Mouse (Mus musculus): Measurements from ENCODE around the gene Dlgap1. TPM values are rescaled to one million over a fixed set of nuclear protein-coding genes. Genes with fewer than 3 reads are reported as not detected.

Dlgap1 gene
- total RNA-seq, 2 experiments from 2014 or later = not detected

DNA sequence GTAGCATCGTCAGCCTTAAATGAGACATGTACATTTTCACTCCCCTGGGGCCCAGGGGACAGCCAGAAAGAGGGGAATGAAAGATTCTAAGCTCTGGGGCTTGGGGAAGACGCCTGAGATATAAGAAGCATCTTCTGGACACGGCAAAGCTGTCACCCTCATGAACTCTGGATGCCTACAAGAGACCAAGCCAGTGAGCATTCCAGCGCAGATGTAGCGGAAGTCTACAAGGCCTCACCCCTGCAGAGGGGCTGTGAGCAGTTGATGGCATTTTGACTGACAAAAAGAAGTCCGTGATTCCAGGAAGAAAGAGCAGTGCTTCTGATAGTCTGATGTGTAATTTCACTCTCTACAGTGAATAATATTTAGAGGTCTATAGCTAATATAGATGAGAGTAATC, 621.6 kb downstream of the Dlgap1 start:
- no peak for ATAC-seq (replicated peaks; ENCODE audit: low FRiP score, poor library complexity, severe bottlenecking)

DNA sequence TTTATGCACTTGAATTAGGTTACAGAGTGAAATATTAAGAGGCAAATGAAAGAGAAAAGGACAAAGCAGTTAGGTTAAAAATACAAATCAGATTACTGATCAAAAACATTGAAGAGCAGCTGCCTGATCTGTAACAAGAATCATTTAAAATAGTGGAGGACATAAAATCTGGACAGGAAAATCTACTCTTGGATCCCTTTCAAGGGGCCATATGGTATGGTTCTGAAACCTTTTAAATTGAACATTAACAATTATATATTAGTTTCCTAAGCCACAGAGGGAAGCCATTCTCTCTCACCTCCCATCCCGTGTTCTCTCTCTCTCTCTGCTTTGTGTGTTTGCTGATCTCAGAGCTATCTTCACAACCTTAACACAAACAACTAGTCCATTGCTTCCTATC, 625.4 kb downstream of the Dlgap1 start:
- no peak for ATAC-seq (replicated peaks; ENCODE audit: low FRiP score, poor library complexity, severe bottlenecking)

DNA sequence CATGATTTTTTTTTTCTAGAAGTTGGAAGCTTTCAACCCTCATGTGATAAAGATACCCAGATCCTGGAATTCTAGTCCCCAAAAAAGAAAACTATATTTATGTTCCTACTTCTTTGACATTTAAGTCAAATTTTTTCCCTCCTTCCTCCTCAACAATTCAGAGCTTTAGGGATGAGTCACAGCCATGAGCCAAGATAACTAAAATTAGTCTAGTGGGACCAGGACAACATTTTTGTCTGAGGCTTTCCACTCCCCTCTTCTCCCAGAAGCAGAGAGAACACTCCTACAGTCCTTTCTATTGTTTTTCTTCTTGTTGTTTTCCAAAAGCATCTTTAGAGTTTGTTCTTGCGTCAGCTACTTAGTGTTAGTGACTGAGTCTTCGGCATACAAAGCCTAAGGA, 627.5 kb downstream of the Dlgap1 start:
- no peak for ATAC-seq (replicated peaks; ENCODE audit: low FRiP score, poor library complexity, severe bottlenecking)

DNA sequence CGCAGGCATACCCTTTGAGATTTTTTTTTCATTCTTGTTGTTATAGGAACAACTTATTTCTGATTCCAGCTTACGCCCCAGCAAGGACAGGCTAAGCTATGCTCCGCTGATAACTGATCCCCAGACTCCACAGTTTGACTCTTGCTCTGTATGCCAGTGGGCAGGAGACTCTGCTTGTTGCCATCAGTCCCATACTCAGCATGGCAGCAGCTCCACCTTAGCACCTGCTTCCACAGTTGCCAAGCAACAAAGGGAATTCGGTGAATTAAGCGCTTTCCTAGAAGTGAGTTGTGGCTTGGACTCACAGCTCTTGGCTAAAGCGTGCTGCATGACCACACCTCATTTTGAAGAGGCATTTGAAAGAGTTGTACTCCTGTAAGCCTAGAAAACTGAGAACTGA, 631.6 kb downstream of the Dlgap1 start:
- no peak for ATAC-seq (replicated peaks; ENCODE audit: low FRiP score, poor library complexity, severe bottlenecking)

DNA sequence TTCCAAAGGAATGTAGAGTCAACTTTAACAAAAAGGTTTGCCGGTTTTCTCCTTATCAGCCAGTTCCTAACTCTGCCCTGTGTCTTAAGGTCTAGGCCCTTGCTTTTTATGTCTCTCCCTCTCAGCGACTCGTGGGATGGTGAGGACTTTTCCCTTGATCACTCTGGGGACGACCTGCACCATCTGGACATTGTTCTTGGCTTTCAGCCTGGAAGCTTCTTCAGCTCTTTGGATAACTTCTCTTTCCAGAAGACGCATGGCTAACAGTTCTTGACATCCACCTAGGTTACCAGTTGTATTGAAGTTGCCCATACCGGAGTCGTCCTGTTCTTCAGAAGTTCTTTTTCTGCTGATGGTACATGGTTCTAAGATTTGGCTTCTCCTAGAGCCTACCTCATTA, 633.2 kb downstream of the Dlgap1 start:
- ATAC-seq (replicated peaks; ENCODE audit: low FRiP score, poor library complexity, severe bottlenecking) = no peak

DNA sequence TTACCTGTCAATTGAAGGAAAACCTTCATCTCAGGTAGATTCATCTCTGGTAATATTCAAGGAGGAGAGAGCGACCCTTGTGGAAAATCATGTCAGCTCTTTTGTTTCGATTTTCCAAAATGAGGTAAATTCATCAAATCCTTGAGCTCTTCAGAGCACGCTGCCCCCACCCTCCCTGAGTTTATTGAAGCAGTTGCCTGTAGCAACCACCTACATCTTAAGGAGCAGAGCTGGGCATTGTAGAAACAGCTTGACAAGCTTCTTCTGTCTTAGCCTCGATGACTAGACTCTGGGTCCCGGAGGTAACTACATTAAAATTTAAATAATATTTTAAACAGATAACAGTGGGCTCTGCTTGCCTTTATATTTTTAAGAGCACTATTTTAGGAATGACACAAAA, 636.8 kb downstream of the Dlgap1 start:
- no peak for ATAC-seq (replicated peaks; ENCODE audit: low FRiP score, poor library complexity, severe bottlenecking)

DNA sequence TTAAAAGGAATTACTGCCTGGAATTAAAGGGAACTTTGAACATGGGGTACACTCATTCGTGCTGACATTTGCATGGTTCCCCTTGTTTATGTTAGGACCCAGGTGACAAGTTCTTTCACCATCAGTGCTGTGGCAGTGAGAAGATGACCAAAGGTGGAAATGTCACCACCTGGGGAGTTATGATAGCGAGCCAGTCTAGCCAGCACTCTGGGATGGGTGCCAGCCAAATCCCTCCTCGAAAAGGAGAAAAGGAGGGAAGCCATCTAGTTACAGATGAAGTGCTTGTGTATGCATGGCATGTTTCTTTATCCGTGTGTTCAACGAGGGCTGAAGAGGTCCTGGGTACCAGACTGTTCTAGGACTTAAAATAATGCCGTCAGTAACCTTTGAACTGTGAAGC, 643.3 kb downstream of the Dlgap1 start:
- ATAC-seq (replicated peaks; ENCODE audit: low FRiP score, poor library complexity, severe bottlenecking) = no peak

DNA sequence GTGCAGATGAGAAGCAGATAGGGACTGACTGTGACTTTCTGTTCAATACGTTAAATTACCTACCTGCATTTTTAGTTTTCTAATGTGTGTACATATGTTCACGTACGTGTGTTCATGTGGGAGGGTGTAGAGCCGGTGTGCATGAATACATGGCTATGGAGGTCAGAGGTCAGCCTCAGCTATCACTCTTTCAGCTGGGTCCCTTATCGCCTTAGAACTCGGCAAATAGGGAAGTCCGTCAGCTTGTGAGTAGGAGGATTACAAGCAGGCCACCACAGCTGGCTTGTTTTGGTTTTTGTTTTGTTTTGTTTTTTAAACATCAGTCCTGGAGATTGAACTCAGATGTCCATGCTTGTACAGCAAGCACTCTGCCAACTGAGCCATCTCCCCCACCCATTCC, 645.0 kb downstream of the Dlgap1 start:
- no peak for ATAC-seq (replicated peaks; ENCODE audit: low FRiP score, poor library complexity, severe bottlenecking)

DNA sequence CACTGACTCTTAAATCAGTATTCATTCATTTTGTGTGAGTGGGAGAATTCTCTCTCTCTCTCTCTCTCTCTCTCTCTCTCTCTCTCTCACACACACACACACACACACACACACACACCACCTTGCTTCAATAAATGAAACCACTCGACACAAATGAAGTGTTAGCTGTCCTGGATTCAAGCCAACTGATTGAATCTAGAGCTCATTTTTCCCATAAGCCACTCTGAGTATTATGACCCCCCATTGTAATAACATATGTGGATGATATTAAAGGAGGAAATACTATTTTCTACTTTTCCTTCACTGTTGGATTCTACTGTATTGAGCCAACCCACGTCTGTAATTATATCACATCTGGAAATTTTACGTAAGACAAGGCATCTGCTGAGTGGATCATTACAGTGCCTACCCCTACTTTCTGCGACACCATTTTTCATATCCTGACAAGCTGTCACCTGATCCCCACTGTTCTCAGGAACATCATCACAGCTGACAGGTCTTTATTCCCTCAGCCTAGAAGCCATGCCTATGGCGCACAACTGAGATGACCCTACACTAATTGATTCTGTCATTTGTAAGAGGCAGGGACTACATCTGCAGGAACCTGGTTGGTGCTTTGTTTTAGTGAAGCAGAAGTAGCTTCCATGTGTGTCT, 645.7 kb downstream of the Dlgap1 start:
- no peak for ATAC-seq (replicated peaks; ENCODE audit: low FRiP score, poor library complexity, severe bottlenecking)

DNA sequence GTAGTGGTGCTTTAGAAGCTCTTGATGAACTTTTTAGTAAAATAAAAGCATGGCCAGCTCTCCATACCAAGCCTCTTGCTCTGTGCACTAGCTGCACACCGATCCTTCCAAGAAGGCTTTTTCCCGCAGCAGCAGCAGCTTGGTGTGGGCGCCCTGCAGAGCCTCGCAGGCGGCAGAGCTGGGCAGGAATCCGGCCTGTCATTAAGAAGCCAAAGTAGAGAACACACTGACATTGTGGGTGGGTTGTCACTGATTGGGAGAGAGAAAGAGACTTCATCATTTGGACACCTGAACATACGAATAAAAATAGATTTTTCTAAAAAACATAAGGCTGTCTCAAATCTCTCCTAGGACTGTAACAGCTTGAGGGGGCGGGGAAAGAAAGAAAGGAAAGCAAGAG, 653.6 kb downstream of the Dlgap1 start:
- ATAC-seq (replicated peaks; ENCODE audit: low FRiP score, poor library complexity, severe bottlenecking) = no peak

DNA sequence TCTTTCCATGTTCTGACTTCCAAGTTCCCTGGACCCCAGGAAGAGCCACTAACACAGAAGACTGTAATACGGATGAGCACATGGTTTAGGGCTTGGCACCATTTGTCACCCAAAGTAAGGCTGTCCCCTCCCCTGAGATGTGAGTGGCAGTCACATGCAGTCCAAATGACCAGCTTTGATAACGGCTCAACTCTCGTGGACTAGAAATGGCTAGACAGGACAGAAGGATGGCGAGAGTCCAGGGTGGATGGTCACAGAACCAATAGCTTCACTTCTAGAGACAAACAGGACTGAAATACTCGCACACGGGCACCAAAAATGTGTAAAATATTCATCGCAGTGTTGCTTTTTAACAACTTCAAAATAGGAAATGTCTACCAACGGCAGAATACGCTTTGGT, 657.5 kb downstream of the Dlgap1 start:
- no peak for ATAC-seq (replicated peaks; ENCODE audit: low FRiP score, poor library complexity, severe bottlenecking)

DNA sequence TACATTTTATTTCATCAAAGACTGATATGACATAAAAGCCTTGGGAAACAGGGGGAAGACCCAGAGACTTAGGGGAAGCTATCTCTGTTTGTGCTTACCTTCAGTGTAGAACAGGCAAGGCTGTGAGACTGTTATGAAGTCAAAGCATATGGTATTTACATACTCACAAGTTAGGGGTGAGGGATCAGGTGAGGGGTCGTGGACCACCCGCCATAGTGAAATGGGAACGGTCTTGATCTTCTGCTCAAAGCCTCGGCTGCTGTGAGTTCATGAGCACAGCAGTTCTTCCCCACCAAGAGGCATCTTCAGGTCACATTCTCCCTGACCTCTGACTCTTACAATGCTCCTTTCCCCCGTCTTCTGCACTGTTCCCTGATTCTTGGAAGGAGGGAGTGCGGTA, 658.1 kb downstream of the Dlgap1 start:
- ATAC-seq (replicated peaks; ENCODE audit: low FRiP score, poor library complexity, severe bottlenecking) = no peak

DNA sequence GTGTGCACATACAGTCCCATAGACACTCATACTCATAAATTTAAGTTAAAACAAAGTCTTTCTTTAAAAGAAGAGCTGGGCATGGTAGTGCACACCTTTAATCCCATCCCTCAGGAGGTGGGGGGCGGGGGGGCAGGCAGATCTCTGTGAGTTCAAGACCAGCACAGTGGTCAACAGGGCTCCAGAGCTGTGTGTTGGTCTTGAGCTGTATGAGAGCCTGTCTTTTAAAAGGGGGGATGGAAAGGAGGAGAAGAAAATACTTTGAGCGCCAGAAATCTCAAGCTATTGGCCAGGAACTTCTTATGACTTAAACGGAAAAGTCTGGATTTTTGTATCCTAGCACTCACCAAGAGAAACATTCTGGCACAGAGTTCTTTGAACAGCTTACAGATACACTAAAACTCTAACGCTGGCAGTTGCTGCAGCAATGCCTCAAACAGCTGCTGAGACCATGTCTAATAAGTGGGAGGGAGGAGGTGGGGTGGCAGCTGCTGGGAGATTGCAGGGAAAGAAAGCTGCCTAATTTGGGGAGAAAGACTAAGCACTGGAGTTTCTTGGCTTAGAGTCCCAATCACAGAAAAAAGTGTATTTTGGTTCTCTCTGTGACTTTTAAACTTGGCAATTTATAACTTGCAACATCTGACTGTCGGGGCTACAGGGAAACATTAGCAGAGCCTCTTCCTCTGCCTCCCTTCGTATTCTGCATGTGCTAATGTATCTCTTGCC, 660.9 kb downstream of the Dlgap1 start:
- ATAC-seq (replicated peaks; ENCODE audit: low FRiP score, poor library complexity, severe bottlenecking) = no peak

DNA sequence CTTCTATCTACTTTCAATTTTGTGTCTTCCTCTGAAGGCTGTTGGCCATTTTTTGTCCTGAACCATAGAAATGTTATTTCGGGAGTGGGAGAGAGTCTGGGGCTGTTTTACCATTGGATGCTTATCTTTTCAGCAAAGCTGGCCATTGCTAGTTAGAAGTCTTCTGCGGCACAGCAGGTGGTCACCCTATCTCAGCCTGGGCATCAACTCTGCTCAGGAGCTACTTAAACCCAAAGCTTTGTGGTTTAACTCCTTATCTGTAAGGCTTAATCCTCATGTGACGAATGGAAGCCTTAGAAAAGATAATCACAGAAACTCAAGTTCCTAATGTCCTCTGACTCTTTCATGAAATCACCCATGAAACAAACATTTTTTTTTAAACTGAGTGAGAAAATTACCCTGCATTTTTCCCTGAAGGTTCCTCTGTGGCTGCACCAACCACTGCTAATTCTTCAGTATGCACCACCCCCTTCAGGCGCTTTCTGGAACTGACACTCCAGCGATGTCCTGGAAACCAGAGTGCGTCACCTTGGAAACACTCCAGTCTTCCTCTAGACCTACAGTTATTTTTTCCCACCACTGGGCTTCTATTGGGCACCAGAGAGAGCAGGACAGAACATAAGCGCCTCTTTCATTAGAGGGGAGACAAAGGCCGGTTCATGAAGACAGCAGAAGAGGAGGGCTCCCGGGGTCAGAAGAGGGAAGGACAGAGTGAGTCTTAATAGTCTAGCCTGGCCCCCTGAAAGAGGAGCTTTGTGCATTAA, 664.5 kb downstream of the Dlgap1 start:
- no peak for ATAC-seq (replicated peaks; ENCODE audit: low FRiP score, poor library complexity, severe bottlenecking)

DNA sequence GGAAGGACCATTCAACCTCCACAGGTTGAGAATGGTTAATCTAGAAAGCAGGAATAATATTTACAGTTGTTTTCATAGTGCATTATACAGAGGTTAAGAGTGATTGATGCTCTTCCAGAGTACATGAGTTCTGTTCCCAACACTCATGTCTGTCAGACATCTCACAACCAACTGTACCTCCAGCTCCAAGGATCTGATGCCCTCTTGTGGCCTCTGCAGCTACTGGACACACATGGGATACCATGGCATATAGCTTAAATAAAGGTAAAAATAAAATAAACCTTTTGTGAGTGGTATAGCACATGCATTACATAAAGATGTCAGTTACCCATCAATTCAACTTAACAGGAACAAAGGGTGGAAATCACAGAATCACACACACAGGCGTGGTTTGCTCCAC, 674.3 kb downstream of the Dlgap1 start:
- no peak for ATAC-seq (replicated peaks; ENCODE audit: low FRiP score, poor library complexity, severe bottlenecking)

DNA sequence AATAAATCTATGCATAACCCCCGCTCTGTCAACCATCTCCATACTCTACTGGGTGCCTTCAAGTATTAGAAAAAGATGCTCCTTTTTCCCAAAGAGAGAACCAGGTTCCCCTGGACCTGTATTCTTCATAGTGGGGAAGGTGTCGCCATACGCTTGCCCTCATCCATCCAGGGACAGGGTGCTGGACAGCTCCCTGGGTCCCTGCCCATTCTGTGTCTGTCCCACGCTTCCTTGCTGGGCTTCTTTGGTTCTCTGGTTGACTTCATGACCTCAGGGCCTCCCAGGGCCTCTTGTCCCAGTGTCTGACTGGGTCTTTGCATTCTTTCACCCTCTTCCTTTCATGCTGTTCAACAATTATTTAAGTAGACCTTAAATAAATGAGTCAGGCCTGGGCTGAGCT, 677.8 kb downstream of the Dlgap1 start:
- no peak for ATAC-seq (replicated peaks; ENCODE audit: low FRiP score, poor library complexity, severe bottlenecking)

DNA sequence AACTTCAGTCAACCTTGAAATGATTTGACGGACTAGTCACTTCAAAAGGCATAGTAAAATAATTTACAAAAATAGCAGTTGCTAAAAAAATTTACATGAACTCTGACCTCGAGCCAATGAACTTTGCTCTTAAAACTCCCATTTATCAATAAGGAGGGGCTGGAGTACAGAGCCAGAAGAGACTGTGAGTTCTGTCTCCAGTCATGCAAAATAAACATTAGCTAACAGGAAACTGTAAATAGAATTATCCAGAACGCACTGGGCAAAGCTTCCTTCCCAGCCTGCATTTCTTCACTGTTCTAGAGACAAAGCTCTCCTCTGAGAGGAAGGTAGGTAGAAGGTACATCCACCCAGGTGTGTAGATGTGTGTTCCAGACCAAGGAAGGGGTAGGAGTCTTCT, 692.5 kb downstream of the Dlgap1 start:
- no peak for ATAC-seq (replicated peaks; ENCODE audit: low FRiP score, poor library complexity, severe bottlenecking)

DNA sequence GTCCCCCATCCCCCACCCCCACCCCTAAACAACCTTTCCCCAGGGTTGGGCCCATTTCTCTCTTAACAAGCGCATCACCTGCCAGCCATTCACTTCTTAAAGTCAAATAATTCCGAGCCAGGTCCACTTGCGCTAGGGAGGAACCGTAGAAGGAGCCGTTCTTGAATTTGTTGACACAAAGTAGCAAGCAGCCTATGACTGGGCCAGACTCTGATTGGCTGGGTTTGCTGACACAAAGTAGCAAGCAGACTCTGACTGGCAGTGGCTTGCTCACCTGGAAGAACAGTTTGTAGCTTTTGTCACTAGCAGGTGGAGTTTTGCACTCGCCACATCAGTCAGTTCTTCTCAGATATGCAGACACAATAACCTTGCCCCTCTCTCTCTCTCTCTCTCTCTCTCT, 695.1 kb downstream of the Dlgap1 start:
- no peak for ATAC-seq (replicated peaks; ENCODE audit: low FRiP score, poor library complexity, severe bottlenecking)

DNA sequence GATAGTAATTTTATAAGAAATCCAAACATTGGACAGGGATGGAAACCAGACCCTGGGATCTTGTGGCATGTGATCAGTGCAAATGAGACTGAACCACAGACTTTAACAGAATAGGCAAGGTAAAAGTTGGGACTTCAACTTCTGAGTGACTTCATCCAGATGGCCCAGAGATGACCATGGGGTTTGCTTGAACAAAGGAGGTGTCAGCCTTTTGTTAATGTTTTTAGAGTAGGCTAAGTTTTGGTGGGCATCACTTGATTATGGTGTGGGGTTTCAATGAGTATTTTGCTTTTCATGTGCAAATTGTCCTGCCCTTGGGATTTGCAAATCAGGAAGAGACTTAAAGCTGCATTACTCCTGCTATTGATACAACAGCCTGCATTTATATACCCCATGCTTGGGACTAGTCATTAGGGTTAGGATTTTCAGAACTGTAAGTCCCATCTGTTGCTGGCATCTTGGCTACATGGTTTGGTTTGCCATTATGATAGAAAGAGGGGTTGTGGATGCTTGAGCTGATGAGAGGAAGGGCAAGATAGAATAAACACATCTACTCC, 695.7 kb downstream of the Dlgap1 start:
- no peak for ATAC-seq (replicated peaks; ENCODE audit: low FRiP score, poor library complexity, severe bottlenecking)

DNA sequence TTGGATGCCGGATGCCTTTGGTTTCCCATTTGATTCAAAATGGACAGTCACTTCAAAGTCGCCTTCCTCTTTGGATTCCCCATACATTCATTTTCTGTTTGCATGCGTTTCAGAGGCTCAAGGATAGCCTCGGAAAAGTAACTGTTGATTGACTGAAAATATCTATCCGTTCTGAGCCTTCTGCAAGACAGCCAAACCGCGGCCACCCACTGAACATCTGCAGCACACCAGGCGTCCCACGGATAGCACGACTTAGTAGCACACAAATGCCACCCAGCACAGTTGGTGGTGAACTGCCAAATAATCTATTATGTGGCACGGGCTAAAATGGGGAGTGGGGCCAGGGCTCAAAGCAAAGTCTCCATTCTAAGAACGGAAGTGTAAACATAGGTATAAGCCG, 705.1 kb downstream of the Dlgap1 start:
- no peak for ATAC-seq (replicated peaks; ENCODE audit: low FRiP score, poor library complexity, severe bottlenecking)

DNA sequence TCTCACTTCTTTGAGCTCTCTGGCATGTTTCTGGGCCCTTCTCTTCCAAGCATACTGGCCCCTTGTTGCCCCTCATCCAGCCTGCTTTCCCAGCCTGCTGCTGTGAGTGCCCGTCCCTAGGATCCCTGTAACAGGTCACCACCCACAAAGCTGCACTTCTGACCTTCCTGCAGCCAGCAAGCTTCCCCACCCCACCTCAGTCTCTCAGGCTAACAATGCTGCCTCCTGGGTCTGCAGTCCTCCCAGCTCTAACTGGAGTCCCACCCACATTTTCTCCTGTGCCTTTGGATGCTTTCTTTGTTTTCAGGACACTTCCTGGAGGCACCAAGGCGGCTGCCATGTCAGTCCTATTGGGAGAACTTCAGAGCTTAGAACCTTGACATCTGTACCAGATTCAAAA, 707.6 kb downstream of the Dlgap1 start:
- ATAC-seq (replicated peaks; ENCODE audit: low FRiP score, poor library complexity, severe bottlenecking) = no peak

All from erythroid progenitor cell, adult 5-6 weeks (primary cell).